Mouse (Mus musculus) T-cell, adult 66 days (primary cell): Measurements from ENCODE around the gene Odf4. TPM values are rescaled to one million over a fixed set of nuclear protein-coding genes. Genes with fewer than 3 reads are reported as not detected.

ENCODE experiments used
- total RNA-seq, 2 experiments: library from RNA; stranded (reverse); gene quantifications; 3 replicates in 1 of 2; 4 replicates in 1 of 2; pipeline ENCODE4 v1.2.4; 2023

Gene Odf4
- not detected for total RNA-seq

DNA sequence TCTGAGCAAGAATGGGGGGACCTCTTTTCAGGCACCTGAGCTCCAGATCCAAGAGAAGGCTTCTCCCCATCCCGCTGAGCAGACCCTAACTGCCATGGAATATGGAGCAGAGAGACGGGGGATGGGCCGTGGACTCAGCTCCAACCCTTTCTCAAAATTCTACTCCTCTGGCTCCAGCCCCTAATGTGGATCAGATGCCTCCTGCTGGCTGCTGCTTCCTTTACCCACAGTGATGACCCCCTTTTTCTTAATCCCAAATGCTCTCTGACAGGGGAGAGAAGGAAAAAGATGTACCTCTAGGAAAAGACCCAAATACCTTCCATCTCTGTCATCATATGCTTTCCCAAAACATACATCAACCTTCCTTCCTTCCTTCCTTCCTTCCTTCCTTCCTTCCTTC lies at the start of gene Odf4:
Gene Odf4, minus strand, starts transcription at position 101 of the 400 bp plus-strand sequence.

GRCm38 (mm10) chr11:68975085-68975484 lies 48.2 kb upstream of the Odf4 start, which contains the start of gene Rangrf:
Gene Rangrf (minus strand): TSS chr11:68975185.

DNA sequence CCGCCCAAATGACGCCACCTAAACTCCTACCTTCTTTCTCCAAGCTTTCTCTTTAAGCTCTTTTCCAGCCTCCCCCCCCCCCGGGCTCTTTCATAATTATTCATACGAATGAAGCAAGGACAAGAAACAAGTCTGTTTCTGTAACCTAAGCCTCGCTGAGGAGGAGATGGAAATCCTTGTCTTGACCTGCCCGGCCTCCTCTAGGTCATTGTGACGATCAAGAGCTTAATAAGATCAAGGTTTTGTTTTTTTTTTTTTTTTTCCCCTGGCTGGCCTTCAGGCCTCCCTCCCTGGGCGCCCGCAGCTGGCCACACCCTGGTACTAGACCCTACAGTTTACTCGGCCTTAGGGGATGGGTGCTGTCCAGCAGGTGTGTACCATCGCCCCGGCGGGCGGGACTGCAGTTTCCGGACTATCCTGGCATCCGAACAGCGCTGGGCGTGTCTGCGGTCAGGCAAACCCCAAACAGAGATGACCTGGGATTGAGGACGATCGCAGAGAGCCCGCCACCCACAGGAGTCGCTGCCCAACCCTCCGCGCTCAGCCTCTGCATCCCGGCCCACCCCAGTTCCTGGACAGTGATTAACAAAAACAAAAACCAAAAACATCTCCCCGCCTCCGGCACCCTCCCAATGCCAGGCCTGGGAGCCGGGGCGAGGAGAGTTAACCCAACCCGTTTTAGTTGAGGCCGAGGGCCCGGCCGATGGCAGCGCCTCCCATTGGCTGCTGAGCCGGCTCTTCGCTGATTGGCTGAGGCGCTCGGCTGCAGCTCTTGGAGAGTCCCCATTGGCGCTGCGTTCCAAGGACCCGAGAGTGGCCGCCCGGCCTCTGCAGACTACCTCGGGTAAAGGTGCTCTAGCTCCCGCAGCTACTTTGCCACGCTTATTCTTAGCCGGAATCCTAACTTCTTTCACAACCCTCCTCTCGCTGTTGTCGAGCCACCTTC lies 40.7 kb upstream of the Odf4 start, which contains the start of gene Slc25a35:
Gene Slc25a35, plus strand, starts transcription at position 795 of the 946 bp plus-strand sequence.

GRCm38 (mm10) chr11:68957308-68957707 lies 30.4 kb upstream of the Odf4 start, which contains the start of gene Arhgef15:
Gene Arhgef15 (minus strand): TSS chr11:68957480.

DNA sequence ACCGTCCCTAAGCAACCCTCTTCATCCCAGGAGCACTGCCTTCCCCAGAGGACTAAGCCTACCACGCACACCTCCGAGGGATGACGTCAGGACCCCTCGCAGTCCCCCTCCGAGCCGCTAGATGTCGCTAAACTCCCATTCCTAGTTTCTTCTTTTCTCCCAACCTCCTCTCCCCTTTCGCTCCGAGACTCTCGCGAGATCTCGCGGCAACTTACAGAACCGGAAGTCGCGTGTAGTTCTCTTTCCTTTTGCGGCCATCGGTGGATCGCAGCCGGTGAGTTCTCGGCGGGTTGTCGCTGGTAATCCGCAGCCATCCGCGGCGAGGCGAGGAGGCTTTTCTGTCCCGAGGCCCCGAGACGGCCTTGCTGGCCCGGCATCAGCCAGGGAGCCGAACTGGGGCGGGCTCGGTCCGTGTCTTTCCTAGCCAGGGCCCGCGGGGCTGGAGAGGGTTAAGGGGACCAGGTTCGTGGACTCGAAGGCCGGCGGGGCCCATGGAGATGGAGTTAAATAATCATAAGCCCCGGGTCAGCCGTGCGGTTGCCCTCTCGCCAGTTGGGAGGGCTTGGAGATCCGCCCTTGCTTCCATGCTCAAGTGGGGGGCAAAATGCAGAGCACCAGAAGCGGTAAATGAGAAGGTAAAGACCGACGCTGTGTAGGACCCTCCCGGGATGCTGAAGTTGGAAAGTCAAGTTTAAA lies 25.4 kb downstream of the Odf4 start, which contains the start of gene Rpl26:
Gene Rpl26, plus strand, starts transcription at position 233 of the 696 bp plus-strand sequence.

GRCm38 (mm10) chr11:68888253-68888652 lies 38.6 kb downstream of the Odf4 start, which contains the start of gene Rnf222:
Gene Rnf222 (plus strand): TSS chr11:68888553.

Other genes starting within 250 kb of the Odf4 start
- gene Myh10, start 235.5 kb downstream of the Odf4 start, total RNA-seq, result 1 to 10 TPM; 1.8 to 4.8 TPM
- gene Ndel1, start 55.2 kb downstream of the Odf4 start, total RNA-seq, result 10 to 100 TPM; 61.2 to 70.3 TPM
- gene Rnf222, start 38.5 kb downstream of the Odf4 start, total RNA-seq, result not detected
- 1,000 to 10,000 TPM; 3,013 to 3,032 TPM for gene Rpl26, start 25.5 kb downstream of the Odf4 start, total RNA-seq
- not detected for gene Arhgef15, start 30.4 kb upstream of the Odf4 start, total RNA-seq
- gene Slc25a35, start 41.0 kb upstream of the Odf4 start, total RNA-seq, result 1 to 10 TPM; 3.4 to 5.1 TPM
- 10 to 100 TPM; 12.2 to 17.5 TPM for gene Rangrf, start 48.1 kb upstream of the Odf4 start, total RNA-seq
- 10 to 100 TPM; 22.5 to 32.2 TPM for gene Pfas, start 81.4 kb upstream of the Odf4 start, total RNA-seq
- 10 to 100 TPM; 22.0 to 24.7 TPM for gene Ctc1, start 88.8 kb upstream of the Odf4 start, total RNA-seq
- gene Aurkb, start 118.6 kb upstream of the Odf4 start, total RNA-seq, result 1 to 10 TPM; 1.8 to 6.1 TPM
- 10 to 100 TPM in 1 of 2 experiments, 1 to 10 TPM in 1; 9.0 to 12.8 TPM for gene Borcs6, start 132.6 kb upstream of the Odf4 start, total RNA-seq
- 1 to 10 TPM in 1 of 2 experiments, under 1 TPM in 1; 0.82 to 2.4 TPM for gene Tmem107, start 143.7 kb upstream of the Odf4 start, total RNA-seq
- 100 to 1,000 TPM; 396 to 405 TPM for gene Vamp2, start 161.4 kb upstream of the Odf4 start, total RNA-seq
- gene Per1, start 168.1 kb upstream of the Odf4 start, total RNA-seq, result 100 to 1,000 TPM; 279 to 361 TPM
- gene Hes7, start 193.3 kb upstream of the Odf4 start, total RNA-seq, result not detected
- gene 9130213A22Rik, start 195.5 kb upstream of the Odf4 start, total RNA-seq, result not detected
- under 1 TPM; 0.30 to 0.55 TPM for gene Aloxe3, start 198.8 kb upstream of the Odf4 start, total RNA-seq
- gene Alox12b, start 229.9 kb upstream of the Odf4 start, total RNA-seq, result not detected